Mouse (Mus musculus) olfactory bulb, adult 2 months (tissue): ENCODE data around the gene Irf2bp1.

Source experiments
- CTCF ChIP-seq: fragments of 200-500 bp; IDR thresholded peaks from 2 replicates; pipeline ENCODE4 v1.5.1; 2012; ENCODE audit warnings: low read depth, mild to moderate bottlenecking, low read length, moderate library complexity; ENCODE audit not compliant: insufficient read depth
- POLR2A ChIP-seq: fragments of 200-500 bp; IDR thresholded peaks from 2 replicates; pipeline ENCODE4 v1.6.1; 2012; ENCODE audit warnings: mild to moderate bottlenecking, low read depth, low read length, moderate library complexity; ENCODE audit not compliant: insufficient read depth

- TF ChIP-seq CTCF (no peak), POLR2A (no peak)
Observed at GRCm38 (mm10) chr7:19012882-19013281, 9.0 kb downstream of the Irf2bp1 start.
